Mouse (Mus musculus) stomach, postnatal 0 days (tissue): ENCODE data around the gene Fam117b.

ENCODE experiments used
- CTCF ChIP-seq: IDR thresholded peaks from 2 replicates; pipeline ENCODE4 v1.5.1; 2016; ENCODE audit warnings: antibody characterized with exemption, low read depth, mild to moderate bottlenecking, moderate library complexity
- EP300 ChIP-seq: optimal IDR thresholded peaks from 2 replicates; pipeline ENCODE3; 2016; ENCODE audit warnings: antibody characterized with exemption

GRCm38 (mm10) chr1:60008743-60009142 is 95.9 kb downstream of the Fam117b start:
- no peak for TF ChIP-seq CTCF
- TF ChIP-seq EP300: no peak
